Mouse (Mus musculus) embryo, embryonic 11 days (tissue): ENCODE results near the gene Rasa2.

Experiments
- DNase-seq: peaks from one replicate; pipeline ENCODE4 v3.0.0-alpha.2; 2015

Gene Rasa2

GRCm38 (mm10) chr9:96637157-96637548, 5.7 kb upstream of the Rasa2 start:
- DNase-seq = no peak

DNA sequence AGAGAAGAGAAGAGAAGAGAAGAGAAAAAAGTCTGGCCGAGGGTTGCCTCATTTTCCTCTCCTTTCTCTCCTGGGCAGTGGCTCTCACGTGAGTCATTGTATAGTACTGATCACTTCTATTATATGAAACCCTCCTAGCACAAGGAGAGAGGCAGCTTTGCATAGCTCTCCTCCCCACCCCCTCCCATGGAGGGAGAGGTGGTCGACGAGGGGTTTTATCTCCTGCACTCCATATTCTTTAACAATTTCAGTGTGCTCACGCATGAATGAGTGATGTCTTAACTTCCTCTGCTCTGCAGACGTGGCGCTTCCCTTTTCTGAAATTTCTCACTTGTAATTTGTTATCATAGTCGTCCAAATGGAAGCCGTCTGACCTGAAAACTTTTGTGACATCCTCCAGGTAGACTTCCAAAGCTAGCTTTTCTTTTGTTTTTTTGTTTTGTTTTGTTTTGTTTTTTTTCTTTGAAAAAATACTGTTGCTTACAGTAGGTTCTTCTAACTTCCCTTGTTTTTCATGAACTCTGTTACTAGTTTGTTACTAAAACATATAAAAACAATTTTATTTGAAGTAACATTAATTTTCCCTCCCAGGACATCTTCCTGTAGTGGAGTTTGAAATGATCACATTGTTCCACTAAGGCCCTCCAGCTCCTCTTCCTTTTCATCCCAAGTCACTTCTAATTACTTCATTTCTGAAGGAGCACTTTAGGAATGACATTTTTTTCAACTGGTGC, 5.2 kb upstream of the Rasa2 start:
- DNase-seq = no peak

DNA sequence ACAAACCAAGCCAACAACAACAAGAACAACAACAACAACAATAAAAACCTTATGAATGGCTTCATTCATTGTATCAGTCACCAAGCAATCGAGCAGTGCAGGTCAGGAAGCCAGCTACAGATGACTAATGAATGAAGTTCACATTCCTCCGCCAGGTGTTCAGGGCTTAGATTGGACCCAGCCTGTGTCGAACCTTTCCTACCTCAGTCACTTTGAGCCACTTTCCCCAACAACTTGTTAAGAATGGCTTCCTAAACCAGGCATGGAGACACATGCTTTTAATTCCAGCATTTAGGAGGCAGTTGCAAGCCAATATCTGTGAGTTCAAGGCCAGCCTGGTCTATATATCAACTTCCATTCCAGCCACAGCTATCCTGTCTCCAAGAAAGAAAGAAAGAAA, 4.5 kb upstream of the Rasa2 start:
- DNase-seq = no peak

- no peak for DNase-seq
Observed at GRCm38 (mm10) chr9:96635176-96635575, 3.8 kb upstream of the Rasa2 start.

- DNase-seq = no peak
Observed at GRCm38 (mm10) chr9:96633771-96634170, 2.4 kb upstream of the Rasa2 start.

GRCm38 (mm10) chr9:96632756-96633155, 1.3 kb upstream of the Rasa2 start:
- DNase-seq = no peak

- no peak for DNase-seq
Observed at GRCm38 (mm10) chr9:96632073-96632690, 765 bp upstream of the Rasa2 start.

DNA sequence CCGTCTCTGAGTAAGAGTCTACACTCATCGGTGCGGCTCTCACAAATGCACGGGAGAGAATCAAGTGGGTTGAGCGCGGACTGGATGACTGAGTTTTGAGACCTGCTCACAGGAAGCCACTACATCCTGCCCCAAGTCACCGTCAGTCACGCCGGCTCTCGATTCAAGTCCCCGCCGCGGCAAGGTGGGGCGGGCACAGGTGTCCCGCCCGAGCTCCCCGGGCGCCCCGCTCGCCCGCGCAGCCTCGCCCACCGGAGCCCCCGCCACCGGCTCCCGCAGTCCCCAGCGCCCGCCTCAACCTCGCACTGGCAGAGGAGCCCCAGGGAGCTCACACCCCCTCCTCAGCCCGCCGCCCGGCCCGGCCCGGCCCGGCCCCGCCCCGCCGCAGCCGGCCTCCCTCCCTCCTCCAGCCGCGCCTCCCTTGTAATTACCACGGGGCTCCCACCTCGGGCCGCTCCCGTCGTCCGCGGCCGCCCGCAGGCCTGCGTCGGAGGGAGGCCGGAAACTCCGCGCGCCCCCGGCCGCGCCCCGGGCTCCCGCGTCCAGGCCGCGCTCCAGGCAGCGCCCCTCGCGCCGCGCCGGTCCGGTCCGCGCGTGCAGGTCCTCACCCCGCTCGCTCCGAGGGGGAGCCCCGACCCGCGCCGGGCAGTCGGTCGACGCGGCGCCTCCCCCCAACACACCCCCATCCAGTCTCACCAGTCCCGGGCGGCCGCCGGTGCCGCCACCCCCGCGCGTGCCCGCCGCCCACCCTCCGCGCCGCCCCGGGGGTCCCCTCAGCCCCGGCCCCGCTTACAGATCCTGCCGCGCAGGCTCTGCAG, 637 bp downstream of the Rasa2 start:
- DNase-seq = peak; percentile 84

- DNase-seq = no peak
Observed at GRCm38 (mm10) chr9:96629151-96629550, 2.3 kb downstream of the Rasa2 start.

GRCm38 (mm10) chr9:96627557-96628085, 3.8 kb downstream of the Rasa2 start:
- no peak for DNase-seq

- no peak for DNase-seq
Observed at GRCm38 (mm10) chr9:96627042-96627441, 4.4 kb downstream of the Rasa2 start.

DNA sequence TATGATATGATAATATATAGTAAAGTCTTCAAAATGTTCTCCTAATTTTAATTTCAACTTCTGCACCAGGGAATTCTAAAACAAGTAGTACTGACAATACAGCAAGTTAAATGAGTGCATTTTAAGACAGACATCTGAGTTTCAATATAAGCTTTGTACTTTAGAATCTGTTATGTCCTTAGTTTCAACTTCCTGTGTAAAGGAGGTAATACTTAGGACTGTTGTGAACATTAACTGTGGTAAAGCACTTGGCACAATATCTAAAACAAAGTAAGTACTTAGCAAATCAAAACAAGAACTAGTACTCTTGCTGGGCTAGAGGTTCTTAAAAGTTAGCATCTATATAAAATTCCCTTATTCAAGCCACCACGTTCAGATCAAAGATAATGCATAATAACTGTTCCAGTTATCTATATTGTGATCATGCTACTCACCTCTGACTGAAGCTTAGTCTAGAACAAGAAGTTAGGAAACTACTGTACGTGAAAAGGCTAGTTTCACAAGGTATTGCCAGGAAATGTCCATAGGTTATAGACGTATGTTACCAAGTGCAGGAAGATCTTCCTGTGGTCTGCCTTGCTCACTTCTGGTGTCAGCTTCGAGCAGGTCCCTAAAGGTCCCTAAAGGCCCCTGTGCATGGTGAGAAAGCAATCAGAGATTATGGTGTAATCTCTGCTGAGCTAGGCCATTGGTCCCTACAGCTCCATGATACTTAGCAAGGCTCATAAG, 12.8 kb downstream of the Rasa2 start:
- DNase-seq = no peak

DNA sequence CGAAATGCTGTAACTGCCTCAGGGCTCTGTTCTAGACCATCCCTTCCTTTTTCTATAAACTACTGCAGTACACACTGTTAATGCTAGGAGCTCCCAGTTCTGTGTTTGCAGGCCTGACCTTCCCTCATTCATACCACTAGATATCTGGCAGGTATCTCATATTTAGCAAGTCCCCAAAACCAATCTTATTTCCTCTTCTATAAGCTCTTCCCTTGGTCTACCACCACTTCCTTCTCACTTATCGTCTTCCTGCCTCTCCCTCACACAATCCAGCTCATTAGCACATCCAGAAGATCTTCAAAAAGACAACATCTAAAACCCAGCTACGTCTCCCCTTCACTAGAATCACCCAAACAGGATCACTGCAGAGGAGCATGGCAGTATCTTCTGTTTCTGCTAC, 19.1 kb downstream of the Rasa2 start:
- no peak for DNase-seq

- no peak for DNase-seq
Observed at GRCm38 (mm10) chr9:96611693-96612293, 19.6 kb downstream of the Rasa2 start.

DNA sequence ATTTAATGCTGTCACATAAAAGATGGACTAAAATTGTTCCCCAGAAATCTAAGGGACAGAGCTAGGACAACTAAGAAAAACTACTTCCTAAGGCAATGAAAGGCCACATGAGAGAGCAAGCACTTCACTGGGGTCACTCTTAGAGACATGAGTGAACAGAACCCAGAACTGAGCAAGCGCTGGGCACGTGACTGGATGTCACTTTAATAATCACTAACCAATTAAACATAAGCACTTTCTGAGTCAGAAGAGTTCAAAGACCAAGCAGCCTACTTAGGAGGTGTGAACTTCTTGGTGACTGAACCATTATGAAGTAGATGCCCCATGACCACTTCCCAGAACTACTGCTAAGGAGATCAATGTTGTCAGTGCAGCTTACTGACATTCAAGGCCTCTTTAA, 20.6 kb downstream of the Rasa2 start:
- no peak for DNase-seq

DNA sequence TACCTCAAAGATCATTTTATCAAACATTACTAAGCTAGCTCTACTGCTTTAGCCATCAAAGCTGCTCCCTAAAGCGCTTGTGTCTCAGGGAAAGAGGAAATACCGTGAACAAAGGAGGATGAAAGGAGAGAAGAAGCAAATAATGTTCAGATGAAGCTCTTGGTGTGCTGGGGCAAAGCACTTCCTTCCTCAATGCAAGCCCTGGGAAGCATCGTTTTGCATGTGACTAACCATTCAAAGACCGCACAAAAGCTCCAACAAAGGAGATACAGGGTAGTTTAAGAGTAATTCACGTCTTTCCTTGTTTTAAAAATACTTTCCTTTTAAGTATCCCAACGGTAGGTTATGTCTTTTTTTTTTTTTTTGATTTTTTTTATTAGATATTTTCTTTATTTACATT, 28.0 kb downstream of the Rasa2 start:
- no peak for DNase-seq

DNA sequence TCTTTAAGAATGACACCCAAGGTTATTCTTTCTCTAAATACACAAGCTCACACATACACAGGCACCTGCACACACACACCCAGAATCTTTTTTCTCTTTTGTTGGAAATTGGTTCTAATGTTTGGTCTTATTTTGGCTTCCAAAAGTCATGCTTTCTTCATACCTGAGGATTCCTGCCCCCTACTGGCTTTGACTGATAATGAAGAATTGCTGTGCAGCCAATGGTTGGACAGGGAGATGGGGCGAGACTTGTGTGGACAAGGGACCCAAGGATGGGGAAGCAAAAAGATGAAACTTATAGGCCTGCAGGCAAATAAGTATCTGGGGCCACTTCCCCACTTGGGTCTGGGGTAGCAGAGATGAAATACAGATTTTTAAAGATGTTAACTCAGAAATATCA, 33.5 kb downstream of the Rasa2 start:
- DNase-seq = no peak

- DNase-seq = no peak
Observed at GRCm38 (mm10) chr9:96592670-96593600, 38.5 kb downstream of the Rasa2 start.

DNA sequence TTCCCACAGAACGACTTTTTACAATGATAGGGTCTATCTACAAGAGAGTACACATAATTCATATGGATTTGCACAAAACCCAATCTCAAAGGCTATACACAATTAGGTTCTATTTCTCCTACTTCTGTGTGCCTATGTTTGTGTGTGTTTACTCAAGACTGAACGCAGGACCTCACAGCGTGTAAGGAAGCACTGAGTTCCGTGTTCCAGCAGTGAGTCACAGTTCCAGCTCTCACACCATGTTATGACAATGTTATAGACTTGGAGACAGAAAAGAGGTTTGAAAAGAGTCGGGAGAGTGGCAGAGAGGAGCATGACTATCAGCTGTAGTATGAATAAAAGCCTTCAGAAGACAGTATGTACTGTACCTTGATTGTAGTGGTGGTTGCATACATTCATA, 42.1 kb downstream of the Rasa2 start:
- no peak for DNase-seq

DNA sequence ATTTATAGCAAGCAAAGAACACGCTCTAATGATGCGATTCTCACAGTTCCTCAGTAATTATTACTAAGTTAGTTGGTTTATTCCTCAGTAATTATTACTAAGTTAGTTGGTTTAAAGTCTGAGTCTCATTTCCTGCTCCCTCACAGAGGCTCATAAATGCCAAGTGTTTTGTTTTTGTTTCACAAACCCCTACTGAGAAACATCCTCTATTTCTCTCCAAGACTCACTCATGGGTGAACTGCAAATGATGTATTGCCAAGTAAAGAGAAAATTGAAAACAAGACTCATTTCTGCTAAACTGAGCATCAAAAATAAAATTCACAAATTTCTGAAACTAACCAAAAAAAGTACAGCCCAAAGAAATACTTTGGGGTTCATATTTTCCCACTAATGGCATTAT, 47.9 kb downstream of the Rasa2 start:
- DNase-seq = no peak

DNA sequence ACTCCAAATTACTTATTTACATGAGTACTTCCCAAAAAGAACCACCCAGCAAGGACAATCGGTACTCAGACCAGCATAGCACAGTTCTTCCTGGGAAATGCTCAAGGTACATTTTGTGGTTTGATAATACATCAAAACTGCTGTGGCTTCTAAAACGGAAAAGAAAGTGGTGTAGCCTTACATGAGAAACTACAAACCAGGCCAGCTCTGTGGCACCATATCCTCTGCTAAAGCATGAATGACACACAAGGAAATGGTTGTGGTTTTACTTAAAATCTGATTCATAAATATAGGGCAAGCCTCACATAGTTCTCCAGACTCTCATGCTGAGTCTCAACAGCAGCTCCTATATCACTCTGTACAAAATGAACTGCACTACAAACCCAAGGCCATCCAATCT, 48.3 kb downstream of the Rasa2 start:
- DNase-seq = no peak
